Mouse (Mus musculus): ENCODE measurements around the gene Gm16434. TPM values are rescaled to one million over a fixed set of nuclear protein-coding genes. Genes with fewer than 3 reads are reported as not detected.
"Not testable (repeated sequence)": the region's sequence is repeated elsewhere in the genome, so short reads cannot be mapped to it uniquely, and the experiment has no call there.

Gene Gm16434
- total RNA-seq (2014; fragmentation: Nextera tagmentation): not detected in 2 replicates
- total RNA-seq (2017): not detected in 2 replicates

- not testable (repeated sequence) for ATAC-seq (replicated peaks; ENCODE audit: low FRiP score, low TSS enrichment, poor library complexity, severe bottlenecking)
Observed at GRCm38 (mm10) chr14:7194440-7194839, at the start of gene Gm16434. Gm16434 (minus strand) TSS chr14:7194540.

DNA sequence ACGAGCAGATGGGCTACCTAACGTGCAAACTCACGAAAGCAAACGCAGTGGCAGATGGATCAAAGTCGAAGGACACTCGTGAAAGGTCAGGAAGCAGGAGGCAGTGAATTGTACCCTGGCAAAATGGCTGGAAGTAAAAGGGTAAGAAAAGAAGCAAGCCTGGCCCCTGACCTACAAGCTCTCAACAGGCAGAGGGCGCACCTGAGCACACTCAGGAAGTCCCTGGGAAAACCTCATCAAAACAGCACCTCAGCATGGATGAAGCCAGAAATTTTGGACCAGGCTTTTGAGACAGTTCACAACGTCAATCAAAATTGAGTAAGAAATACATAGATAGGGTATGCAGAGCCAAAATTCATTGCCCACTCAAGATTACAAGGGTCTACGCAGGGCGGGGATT is 49.2 kb upstream of the Gm16434 start:
- ATAC-seq (replicated peaks; ENCODE audit: low FRiP score, low TSS enrichment, poor library complexity, severe bottlenecking): not testable (repeated sequence)

- ATAC-seq (replicated peaks; ENCODE audit: low FRiP score, low TSS enrichment, poor library complexity, severe bottlenecking): not testable (repeated sequence)
Observed at GRCm38 (mm10) chr14:7200070-7200469, 5.7 kb upstream of the Gm16434 start.

GRCm38 (mm10) chr14:7174483-7174971 is 19.8 kb downstream of the Gm16434 start, which contains the start of gene Gm3512:
Gm3512 (minus strand) TSS chr14:7174533.
- ATAC-seq (replicated peaks; ENCODE audit: low FRiP score, low TSS enrichment, poor library complexity, severe bottlenecking): not testable (repeated sequence)

Other genes starting within 250 kb of the Gm16434 start
- not detected in 2 replicates for gene Gm6356, start 220.7 kb downstream of the Gm16434 start, total RNA-seq (2014; fragmentation: Nextera tagmentation)
- not detected in 2 replicates for gene Gm6356, start 220.7 kb downstream of the Gm16434 start, total RNA-seq (2017)
- not detected in 2 replicates for gene Gm10406, start 167.1 kb downstream of the Gm16434 start, total RNA-seq (2014; fragmentation: Nextera tagmentation)
- gene Gm10406, start 167.1 kb downstream of the Gm16434 start, total RNA-seq (2017): not detected in 2 replicates
- gene Gm3685, start 149.6 kb downstream of the Gm16434 start, total RNA-seq (2014; fragmentation: Nextera tagmentation): not detected in 2 replicates
- gene Gm3685, start 149.6 kb downstream of the Gm16434 start, total RNA-seq (2017): not detected in 2 replicates
- gene Gm3696, start 93.9 kb downstream of the Gm16434 start, total RNA-seq (2014; fragmentation: Nextera tagmentation): not detected in 2 replicates
- gene Gm3696, start 93.9 kb downstream of the Gm16434 start, total RNA-seq (2017): 1.2 TPM in 1 of 2 replicates, not detected in the other
- not detected in 2 replicates for gene Gm6676, start 69.1 kb downstream of the Gm16434 start, total RNA-seq (2014; fragmentation: Nextera tagmentation)
- not detected in 2 replicates for gene Gm6676, start 69.1 kb downstream of the Gm16434 start, total RNA-seq (2017)
- not detected in 2 replicates for gene Gm3512, start 20.0 kb downstream of the Gm16434 start, total RNA-seq (2014; fragmentation: Nextera tagmentation)
- not detected in 2 replicates for gene Gm3512, start 20.0 kb downstream of the Gm16434 start, total RNA-seq (2017)
- not detected in 2 replicates for gene Gm3727, start 70.2 kb upstream of the Gm16434 start, total RNA-seq (2014; fragmentation: Nextera tagmentation)
- not detected in 2 replicates for gene Gm3727, start 70.2 kb upstream of the Gm16434 start, total RNA-seq (2017)
- 0.63 TPM in 1 of 2 replicates, not detected in the other for gene Gm3739, start 120.5 kb upstream of the Gm16434 start, total RNA-seq (2014; fragmentation: Nextera tagmentation)
- not detected in 2 replicates for gene Gm3739, start 120.5 kb upstream of the Gm16434 start, total RNA-seq (2017)
- gene Gm5797, start 137.9 kb upstream of the Gm16434 start, total RNA-seq (2014; fragmentation: Nextera tagmentation): not detected in 2 replicates
- gene Gm5797, start 137.9 kb upstream of the Gm16434 start, total RNA-seq (2017): not detected in 2 replicates
- gene Gm8374, start 170.6 kb upstream of the Gm16434 start, total RNA-seq (2014; fragmentation: Nextera tagmentation): not detected in 2 replicates
- not detected in 2 replicates for gene Gm8374, start 170.6 kb upstream of the Gm16434 start, total RNA-seq (2017)